Mouse (Mus musculus) MEL (cell line): ENCODE measurements at regions not wholly inside any gene's neighbourhood (a gene's known extent, or its start where the extent isn't known, plus 50 kb on each side); places are given as distances from the start of the nearest gene placed in this dataset.

ENCODE experiments used
- DNase-seq: peaks from one replicate; pipeline ENCODE4 v3.0.0; 2011; ENCODE audit warnings: low read depth, low spot score
- H3K27ac ChIP-seq: 2 replicates; pipeline ENCODE4 v1.5.1; 2012; ENCODE audit warnings: low read depth, mild to moderate bottlenecking, control low read depth, low read length, moderate library complexity; ENCODE audit not compliant: control insufficient read depth
- H3K27me3 ChIP-seq, 2 experiments: fragments of 150-350 bp in 1 of 2; sonication (generic) in 1 of 2; 2 replicates each; pipeline ENCODE4 v1.6.1; 2012; ENCODE audit warnings: low read length in 2 of 2, mild to moderate bottlenecking in 2 of 2, improper control_type of control experiment in 1 of 2, moderate library complexity in 1 of 2; ENCODE audit not compliant: insufficient read depth in 2 of 2, control insufficient read depth in 1 of 2
- H3K36me3 ChIP-seq, 2 experiments: 2 replicates each; pipeline ENCODE4 v1.6.1; 2012 to 2014; ENCODE audit warnings: low read length in 2 of 2, improper control_type of control experiment in 1 of 2, inconsistent platforms in 1 of 2, mild to moderate bottlenecking in 1 of 2; ENCODE audit not compliant: insufficient read depth in 2 of 2, control insufficient read depth in 1 of 2
- H3K4me1 ChIP-seq, 2 experiments: fragments of 150-350 bp in 1 of 2; sonication (generic) in 1 of 2; 2 replicates each; pipeline ENCODE4 v1.6.1; 2012; ENCODE audit warnings: low read length in 2 of 2, improper control_type of control experiment in 1 of 2, mild to moderate bottlenecking in 1 of 2; ENCODE audit not compliant: insufficient read depth in 2 of 2, control insufficient read depth in 1 of 2
- H3K4me3 ChIP-seq, 2 experiments: fragments of 150-350 bp in 1 of 2; sonication (generic) in 1 of 2; 2 replicates each; pipeline ENCODE4 v1.5.1; 2012; ENCODE audit warnings: low read depth in 2 of 2, low read length in 2 of 2, mild to moderate bottlenecking in 2 of 2, moderate library complexity in 2 of 2, control low read depth in 1 of 2, improper control_type of control experiment in 1 of 2; ENCODE audit not compliant: control insufficient read depth in 1 of 2, insufficient read depth in 1 of 2
- H3K79me2 ChIP-seq: 2 replicates; pipeline ENCODE4 v1.6.1; 2012; ENCODE audit warnings: mild to moderate bottlenecking, low read length, moderate library complexity; ENCODE audit not compliant: control insufficient read depth, poor library complexity, insufficient read depth
- H3K9ac ChIP-seq: 2 replicates; pipeline ENCODE4 v1.6.1; 2012; ENCODE audit warnings: low read depth, mild to moderate bottlenecking, control low read depth, low read length, moderate library complexity; ENCODE audit not compliant: control insufficient read depth, poor library complexity, severe bottlenecking
- H3K9me3 ChIP-seq: fragments of 150-350 bp; sonication (generic); replicated peaks from 2 replicates; pipeline ENCODE4 v1.6.1; 2012; ENCODE audit warnings: mild to moderate bottlenecking, low read length, improper control_type of control experiment, moderate library complexity; ENCODE audit not compliant: insufficient read depth
- BHLHE40 ChIP-seq: IDR thresholded peaks from 2 replicates; pipeline ENCODE4 v1.6.1; 2012; ENCODE audit warnings: low read depth, mild to moderate bottlenecking, inconsistent platforms, low read length, improper control_type of control experiment, borderline replicate concordance
- CHD1 ChIP-seq: IDR thresholded peaks from 2 replicates; pipeline ENCODE4 v1.6.1; 2012; ENCODE audit warnings: low read depth, mild to moderate bottlenecking, inconsistent platforms, low read length, improper control_type of control experiment
- E2F4 ChIP-seq: IDR thresholded peaks from 2 replicates; pipeline ENCODE4 v1.6.1; 2011; ENCODE audit warnings: low read depth, low read length, improper control_type of control experiment, borderline replicate concordance
- GATA1 ChIP-seq: IDR thresholded peaks from 2 replicates; pipeline ENCODE4 v1.6.1; 2011; ENCODE audit warnings: low read depth, low read length, improper control_type of control experiment
- KAT2A ChIP-seq: conservative IDR thresholded peaks from 2 replicates; pipeline ENCODE4 v1.6.1; 2012; ENCODE audit warnings: low read depth, low read length, improper control_type of control experiment, inconsistent platforms
- MAFK ChIP-seq: IDR thresholded peaks from 2 replicates; pipeline ENCODE4 v1.6.1; 2011; ENCODE audit warnings: low read depth, mild to moderate bottlenecking, low read length, improper control_type of control experiment, borderline replicate concordance
- MAX ChIP-seq: IDR thresholded peaks from 2 replicates; pipeline ENCODE4 v1.6.1; 2011; ENCODE audit warnings: low read length, improper control_type of control experiment
- MAZ ChIP-seq: IDR thresholded peaks from 2 replicates; pipeline ENCODE4 v1.6.1; 2012; ENCODE audit warnings: low read depth, mild to moderate bottlenecking, inconsistent platforms, low read length, improper control_type of control experiment
- MYB ChIP-seq: IDR thresholded peaks from 2 replicates; pipeline ENCODE4 v1.6.1; 2011; ENCODE audit warnings: mild to moderate bottlenecking, low read depth, low read length, improper control_type of control experiment
- POLR2A ChIP-seq, 2 experiments: IDR thresholded peaks; 2 replicates each; pipeline ENCODE4 v1.6.1; 2011 to 2012; ENCODE audit warnings: low read length in 2 of 2, mild to moderate bottlenecking in 2 of 2, control low read depth in 1 of 2, improper control_type of control experiment in 1 of 2, low read depth in 1 of 2, moderate library complexity in 1 of 2; ENCODE audit not compliant: control insufficient read depth in 1 of 2, insufficient read depth in 1 of 2, poor library complexity in 1 of 2
- POLR2AphosphoS2 ChIP-seq: IDR thresholded peaks from 2 replicates; pipeline ENCODE4 v1.6.1; 2011; ENCODE audit warnings: low read length, improper control_type of control experiment
- RAD21 ChIP-seq: IDR thresholded peaks from 2 replicates; pipeline ENCODE4 v1.6.1; 2011; ENCODE audit warnings: mild to moderate bottlenecking, low read depth, low read length, improper control_type of control experiment
- SIN3A ChIP-seq: IDR thresholded peaks from 2 replicates; pipeline ENCODE4 v1.6.1; 2012; ENCODE audit warnings: low read length, improper control_type of control experiment, inconsistent platforms
- SMC3 ChIP-seq: IDR thresholded peaks from 2 replicates; pipeline ENCODE4 v1.6.1; 2011; ENCODE audit warnings: low read depth, low read length, improper control_type of control experiment
- TBP ChIP-seq: IDR thresholded peaks from 2 replicates; pipeline ENCODE4 v1.8.0; 2011; ENCODE audit warnings: low read depth, low read length, improper control_type of control experiment
- TCF12 ChIP-seq: IDR thresholded peaks from 2 replicates; pipeline ENCODE4 v1.6.1; 2014; ENCODE audit warnings: low read depth, mild to moderate bottlenecking, inconsistent platforms, low read length, improper control_type of control experiment, moderate library complexity
- UBTF ChIP-seq: IDR thresholded peaks from 2 replicates; pipeline ENCODE4 v1.6.1; 2012; ENCODE audit warnings: low read depth, mild to moderate bottlenecking, inconsistent platforms, low read length, improper control_type of control experiment, moderate library complexity, borderline replicate concordance; ENCODE audit not compliant: insufficient read depth
- USF1 ChIP-seq: IDR thresholded peaks from 2 replicates; pipeline ENCODE4 v1.6.1; 2014; ENCODE audit warnings: low read depth, mild to moderate bottlenecking, inconsistent platforms, low read length, improper control_type of control experiment, moderate library complexity
- USF2 ChIP-seq, 2 experiments: IDR thresholded peaks; 2 replicates each; pipeline ENCODE4 v1.6.1; 2011 to 2012; ENCODE audit warnings: improper control_type of control experiment in 2 of 2, low read length in 2 of 2, borderline replicate concordance in 1 of 2, inconsistent platforms in 1 of 2, low read depth in 1 of 2, mild to moderate bottlenecking in 1 of 2; ENCODE audit not compliant: insufficient read depth in 1 of 2
- ZMIZ1 ChIP-seq: IDR thresholded peaks from 2 replicates; pipeline ENCODE4 v1.6.1; 2012; ENCODE audit warnings: low read depth, mild to moderate bottlenecking, inconsistent platforms, low read length, improper control_type of control experiment, moderate library complexity

GRCm38 (mm10) chr9:99994285-99995144, 118.5 kb upstream of the Sox14 start:
- H3K4me3 ChIP-seq: no peak overlapping the region
- no peaks in the 10 kb centered on the region for H3K9me3 ChIP-seq
- H3K9ac ChIP-seq: no peak overlapping the region
- no peaks in the 10 kb centered on the region for H3K27me3 ChIP-seq
- no peaks in the 10 kb centered on the region for H3K4me1 ChIP-seq
- DNase-seq: no peak
- H3K36me3 ChIP-seq: no peaks in the 10 kb centered on the region
- TF ChIP-seq USF2 (IDR thresholded peaks at IDR 0.05; ENCODE audit: borderline replicate concordance in 1 of 2, insufficient read depth in 1 of 2, low read depth in 1 of 2, low read length in 2 of 2) (no peak), MYB (no peak), SIN3A (no peak)
- H3K79me2 ChIP-seq: no peaks in the 10 kb centered on the region
- H3K27ac ChIP-seq: no peak overlapping the region

GRCm38 (mm10) chr9:99987376-99987775, 111.4 kb upstream of the Sox14 start:
- Histone ChIP-seq H3K4me1 (no peaks in the 10 kb centered on the region), H3K36me3 (no peaks in the 10 kb centered on the region), H3K9me3 (no peaks in the 10 kb centered on the region), H3K4me3 (no peak overlapping the region), H3K79me2 (no peaks in the 10 kb centered on the region), H3K27ac (no peak overlapping the region), H3K9ac (no peak overlapping the region), H3K27me3 (no peaks in the 10 kb centered on the region)
- TF ChIP-seq E2F4 (no peak), USF1 (no peak), SIN3A (no peak), MAFK (no peak), RAD21 (no peak), KAT2A (no peak), BHLHE40 (no peak), MAZ (no peak), POLR2AphosphoS2 (no peak), GATA1 (no peak), CHD1 (no peak), MYB (no peak), ZMIZ1 (no peak), MAX (no peak), UBTF (no peak), TBP (no peak), SMC3 (no peak), TCF12 (no peak), POLR2A (IDR thresholded peaks at IDR 0.05; ENCODE audit: control insufficient read depth in 1 of 2, insufficient read depth in 1 of 2, low read depth in 1 of 2, low read length in 2 of 2, poor library complexity in 1 of 2) (no peak)
- DNase-seq: no peak
